Mouse (Mus musculus) lung, adult 2 months (tissue): ENCODE measurements around the gene Gm42906.

Experiments used
- CTCF ChIP-seq: fragments of 200-500 bp; IDR thresholded peaks from 2 replicates; pipeline ENCODE4 v1.5.1; 2011; ENCODE audit warnings: mild to moderate bottlenecking, low read length, control low read depth; ENCODE audit not compliant: insufficient read depth
- POLR2A ChIP-seq: fragments of 200-500 bp; IDR thresholded peaks from 2 replicates; pipeline ENCODE4 v1.6.1; 2011; ENCODE audit warnings: low read depth, mild to moderate bottlenecking, control low read depth, low read length, borderline replicate concordance; ENCODE audit errors: extremely low read depth

- TF ChIP-seq CTCF (no peak), POLR2A (no peak)
Measured at GRCm38 (mm10) chr5:151116192-151116887, 311.6 kb downstream of the Gm42906 start.
